Mouse (Mus musculus) E14TG2a.4 (cell line): ENCODE results near the gene Ffar4.

Source experiments
- H3K27me3 ChIP-seq: 2 replicates; pipeline ENCODE4 v1.6.1; 2014; ENCODE audit warnings: low read length, control low read depth; ENCODE audit not compliant: insufficient read depth
- H3K36me3 ChIP-seq: 2 replicates; pipeline ENCODE4 v1.6.1; 2014; ENCODE audit warnings: low read length, control low read depth; ENCODE audit not compliant: insufficient read depth
- H3K4me1 ChIP-seq: replicated peaks from 2 replicates; pipeline ENCODE4 v1.6.1; 2014; ENCODE audit warnings: low read depth, low read length, control low read depth
- H3K4me3 ChIP-seq: replicated peaks from 2 replicates; pipeline ENCODE4 v1.5.1; 2014; ENCODE audit warnings: mild to moderate bottlenecking, low read length
- H3K9me3 ChIP-seq: 2 replicates; pipeline ENCODE4 v1.6.1; 2014; ENCODE audit warnings: low read length, control low read depth
- CTCF ChIP-seq: conservative IDR thresholded peaks from 2 replicates; pipeline ENCODE4 v1.5.1; 2014; ENCODE audit warnings: low read length
- NANOG ChIP-seq: IDR thresholded peaks from 2 replicates; pipeline ENCODE4 v1.6.1; 2014; ENCODE audit warnings: borderline replicate concordance, low read length, mixed read lengths
- POU5F1 ChIP-seq: IDR thresholded peaks from 2 replicates; pipeline ENCODE4 v1.6.1; 2014; ENCODE audit warnings: low read length, borderline replicate concordance

Gene Ffar4

DNA sequence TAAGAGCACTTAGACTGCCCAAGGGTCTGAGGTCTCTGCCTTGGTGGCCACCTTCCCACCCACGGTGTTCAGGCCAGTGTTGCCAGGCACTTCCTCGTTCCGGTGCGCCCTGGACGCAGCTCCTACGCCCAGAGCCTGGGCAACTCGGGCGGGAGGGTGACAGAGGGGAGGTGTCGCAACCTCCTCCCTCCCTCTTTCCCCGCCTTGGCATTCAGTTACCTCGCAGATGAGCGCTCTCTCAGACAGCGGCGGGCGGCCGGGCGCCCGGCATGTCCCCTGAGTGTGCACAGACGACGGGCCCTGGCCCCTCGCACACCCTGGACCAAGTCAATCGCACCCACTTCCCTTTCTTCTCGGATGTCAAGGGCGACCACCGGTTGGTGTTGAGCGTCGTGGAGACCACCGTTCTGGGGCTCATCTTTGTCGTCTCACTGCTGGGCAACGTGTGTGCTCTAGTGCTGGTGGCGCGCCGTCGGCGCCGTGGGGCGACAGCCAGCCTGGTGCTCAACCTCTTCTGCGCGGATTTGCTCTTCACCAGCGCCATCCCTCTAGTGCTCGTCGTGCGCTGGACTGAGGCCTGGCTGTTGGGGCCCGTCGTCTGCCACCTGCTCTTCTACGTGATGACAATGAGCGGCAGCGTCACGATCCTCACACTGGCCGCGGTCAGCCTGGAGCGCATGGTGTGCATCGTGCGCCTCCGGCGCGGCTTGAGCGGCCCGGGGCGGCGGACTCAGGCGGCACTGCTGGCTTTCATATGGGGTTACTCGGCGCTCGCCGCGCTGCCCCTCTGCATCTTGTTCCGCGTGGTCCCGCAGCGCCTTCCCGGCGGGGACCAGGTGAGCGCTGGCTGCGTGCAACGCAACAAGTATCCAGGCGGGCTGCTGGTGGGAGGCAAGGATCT lies at the start of gene Ffar4:
Gene Ffar4, plus strand, starts transcription at position 214 of the 901 bp plus-strand sequence.
- H3K27me3 ChIP-seq = peaks cover 63% of the 10 kb centered on the region
- TF ChIP-seq CTCF = no peak
- no peak for TF ChIP-seq POU5F1
- TF ChIP-seq NANOG = no peak
- H3K9me3 ChIP-seq = peaks cover 20% of the 10 kb centered on the region
- H3K4me3 ChIP-seq = peak within 1 kb of the TSS; percentile 76
- peaks cover 32% of the 10 kb centered on the region for H3K4me1 ChIP-seq
- no peaks in the 10 kb centered on the region for H3K36me3 ChIP-seq

DNA sequence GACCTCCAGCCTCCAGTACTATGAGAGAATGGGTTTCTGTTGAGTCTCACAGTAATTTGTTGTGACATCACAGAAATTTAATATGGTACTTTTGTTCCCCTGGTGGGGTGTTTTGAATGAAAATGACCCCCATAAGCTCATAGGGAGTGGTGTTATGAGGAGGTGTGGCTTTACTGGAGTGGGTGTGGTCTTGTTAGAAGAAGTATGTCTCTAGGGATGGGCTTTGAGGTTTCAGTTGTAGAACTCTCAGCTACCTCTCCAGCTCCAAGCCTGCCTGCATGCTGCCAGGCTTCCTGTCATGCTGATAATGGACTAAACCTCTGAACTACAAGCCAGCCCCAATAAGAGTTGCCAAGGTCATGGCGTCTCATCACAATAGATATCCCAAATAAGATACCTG lies 47.2 kb upstream of the Ffar4 start:
- H3K36me3 ChIP-seq = no peaks in the 10 kb centered on the region
- H3K27me3 ChIP-seq = no peaks in the 10 kb centered on the region
- H3K9me3 ChIP-seq = no peaks in the 10 kb centered on the region
- H3K4me3 ChIP-seq = 0 out of 2 replicates have a peak overlapping the region, but pooled peaks have one; percentile 4
- no peak for TF ChIP-seq NANOG
- TF ChIP-seq CTCF = no peak
- TF ChIP-seq POU5F1 = no peak
- H3K4me1 ChIP-seq = peaks cover 84% of the 10 kb centered on the region

DNA sequence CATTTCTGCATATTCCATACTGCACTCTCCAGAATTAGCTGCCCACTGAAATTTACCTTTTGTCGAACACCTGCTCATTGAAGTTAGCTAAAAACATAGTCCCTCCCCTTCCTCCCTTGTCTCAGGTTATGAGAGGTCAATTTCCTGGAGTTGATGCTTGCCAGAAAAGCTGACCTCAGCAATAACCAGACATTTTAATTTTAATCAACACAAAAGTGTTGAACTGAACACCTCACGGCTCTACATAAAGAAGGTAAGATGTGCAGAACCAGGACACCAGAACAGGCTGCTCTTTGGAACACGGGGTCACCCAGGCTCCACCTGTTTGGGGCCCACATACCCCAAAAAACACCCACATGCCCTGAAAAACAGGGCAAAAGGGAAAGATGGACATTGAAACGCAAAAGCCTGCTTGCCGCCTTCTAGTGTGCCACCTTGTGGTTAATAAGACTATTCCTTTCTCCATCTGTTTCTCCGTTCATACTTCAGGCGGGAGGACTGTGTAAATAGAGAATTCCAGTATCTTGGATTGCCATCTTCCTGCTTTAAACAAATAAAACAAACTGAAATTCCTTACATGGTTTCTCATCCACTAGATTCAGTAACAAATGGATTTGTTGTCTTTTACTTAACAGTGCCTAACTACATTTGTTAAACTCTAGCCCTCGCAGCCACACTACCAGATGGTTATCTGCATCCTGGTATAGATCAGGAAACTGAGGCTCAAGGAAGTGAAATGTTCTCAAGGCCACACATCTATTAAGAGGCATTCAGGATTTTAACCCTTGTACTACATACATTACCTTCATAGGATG lies 43.4 kb upstream of the Ffar4 start:
- peak overlapping the region; percentile 81 for H3K4me3 ChIP-seq
- TF ChIP-seq NANOG (no peak), POU5F1 (no peak), CTCF (no peak)
- H3K4me1 ChIP-seq = peaks cover 59% of the 10 kb centered on the region

DNA sequence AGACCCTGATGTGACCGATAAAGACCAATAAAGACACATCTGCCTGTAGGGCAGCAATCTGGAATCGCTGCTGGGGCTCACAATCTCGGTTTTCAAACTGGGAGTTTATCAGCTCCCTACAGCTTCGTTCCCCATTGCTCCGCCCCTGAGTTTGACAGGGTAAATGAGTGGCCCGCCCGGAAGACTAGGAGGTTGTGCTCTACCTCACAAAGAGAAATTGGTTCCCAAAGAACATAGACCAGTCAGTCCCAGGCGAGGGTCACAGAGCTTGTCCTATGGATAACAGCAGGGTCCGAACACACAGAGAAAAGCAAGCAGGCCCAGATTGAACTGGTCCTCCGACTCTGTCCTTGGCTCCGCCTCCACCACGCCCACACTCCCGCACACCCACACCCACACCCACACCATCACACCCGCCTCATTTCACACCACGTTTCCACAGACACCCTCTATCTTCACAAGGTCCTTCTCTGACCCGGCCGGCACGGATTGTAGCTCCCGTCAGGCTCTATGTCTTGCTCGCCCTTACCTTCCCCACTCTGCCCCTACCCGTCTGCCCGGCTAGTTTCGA lies 42.6 kb upstream of the Ffar4 start:
- peak overlapping the region; percentile 81 for H3K4me3 ChIP-seq
- no peaks in the 10 kb centered on the region for H3K9me3 ChIP-seq
- no peaks in the 10 kb centered on the region for H3K27me3 ChIP-seq
- peaks cover 64% of the 10 kb centered on the region for H3K4me1 ChIP-seq
- H3K36me3 ChIP-seq = peaks cover 23% of the 10 kb centered on the region
- TF ChIP-seq NANOG (no peak), CTCF (no peak), POU5F1 (no peak)

More for the DNA sequence above, 43.4 kb upstream of the Ffar4 start:
- no peaks in the 10 kb centered on the region for H3K9me3 ChIP-seq
- peaks cover 15% of the 10 kb centered on the region for H3K36me3 ChIP-seq
- no peaks in the 10 kb centered on the region for H3K27me3 ChIP-seq

DNA sequence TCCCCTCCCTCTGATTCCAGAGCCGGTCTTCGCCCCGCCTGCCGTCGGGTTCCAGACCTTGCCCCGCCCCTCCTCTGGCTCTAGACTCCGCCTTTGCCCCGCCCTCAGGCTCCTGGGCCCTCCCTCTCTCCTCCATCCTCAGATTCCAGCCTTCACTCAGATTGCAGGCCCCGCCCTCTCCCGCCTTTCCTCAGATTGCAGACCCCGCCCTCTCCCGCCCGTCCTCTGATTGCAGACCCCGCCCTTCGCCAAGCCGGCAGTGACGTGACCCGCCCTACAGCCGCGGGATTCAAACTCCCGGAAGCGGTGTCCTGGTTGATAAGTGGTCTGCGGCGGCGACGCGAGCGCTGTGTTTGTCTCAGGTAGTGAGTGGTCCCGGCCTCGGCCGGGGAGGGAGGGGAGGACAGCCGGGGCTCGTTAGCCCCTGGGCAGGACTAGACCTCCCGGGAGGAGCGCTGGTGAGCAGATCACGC lies 42.1 kb upstream of the Ffar4 start, which contains the start of gene Cep55:
Gene Cep55, plus strand, starts transcription at position 292 of the 473 bp plus-strand sequence.
- Histone ChIP-seq H3K9me3 (no peaks in the 10 kb centered on the region), H3K27me3 (no peaks in the 10 kb centered on the region), H3K36me3 (peaks cover 28% of the 10 kb centered on the region), H3K4me3 (peak within 1 kb of the TSS; percentile 92), H3K4me1 (peaks cover 64% of the 10 kb centered on the region)
- TF ChIP-seq POU5F1 (no peak), NANOG (no peak), CTCF (no peak)

DNA sequence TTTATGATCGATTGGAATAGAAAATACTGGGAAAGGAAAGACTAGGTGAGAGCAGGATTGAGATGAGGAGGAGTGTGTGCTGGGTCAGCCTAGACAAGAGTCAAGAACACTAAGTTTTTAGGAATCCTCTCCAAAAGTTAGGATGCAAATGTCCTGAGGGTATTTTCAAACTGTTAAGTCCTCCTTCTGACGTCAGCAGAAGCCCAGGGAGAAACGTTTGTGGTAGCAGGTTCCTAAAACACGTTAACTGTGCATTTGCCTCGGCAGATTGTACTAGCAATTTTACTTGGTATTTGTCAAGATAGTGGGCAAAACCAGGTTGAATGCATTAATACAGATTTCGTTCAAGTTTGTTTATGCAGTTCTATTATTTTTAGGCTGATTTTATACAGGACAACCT lies 41.1 kb upstream of the Ffar4 start:
- TF ChIP-seq POU5F1 (no peak), CTCF (no peak), NANOG (no peak)
- Histone ChIP-seq H3K4me1 (peaks cover 64% of the 10 kb centered on the region), H3K4me3 (peak overlapping the region; percentile 92)

DNA sequence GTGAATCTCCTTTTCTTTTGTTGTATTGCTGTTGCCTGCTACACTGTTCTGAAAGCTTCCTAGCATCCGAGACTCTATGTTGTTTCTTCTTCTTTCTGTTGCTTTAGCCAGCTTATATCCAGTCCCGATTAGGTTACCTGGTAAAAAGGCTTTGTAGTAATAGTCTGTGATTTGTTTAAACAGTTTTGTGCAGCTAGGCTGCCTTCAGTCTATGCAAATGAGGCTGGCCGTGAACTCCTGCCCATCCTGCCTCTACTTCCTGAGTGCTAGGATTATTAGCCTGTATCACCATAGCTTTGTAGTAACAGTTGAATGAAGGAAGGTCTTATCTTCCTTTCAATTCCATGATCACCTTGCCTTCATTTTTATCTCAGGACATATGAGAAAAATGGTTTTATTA lies 40.6 kb upstream of the Ffar4 start:
- no peaks in the 10 kb centered on the region for H3K9me3 ChIP-seq
- peaks cover 43% of the 10 kb centered on the region for H3K36me3 ChIP-seq
- peaks cover 64% of the 10 kb centered on the region for H3K4me1 ChIP-seq
- no peak for TF ChIP-seq NANOG
- no peak for TF ChIP-seq POU5F1
- no peak for TF ChIP-seq CTCF
- H3K27me3 ChIP-seq = no peaks in the 10 kb centered on the region
- H3K4me3 ChIP-seq = peak overlapping the region; percentile 92

More for the DNA sequence above, 41.1 kb upstream of the Ffar4 start:
- H3K27me3 ChIP-seq = no peaks in the 10 kb centered on the region
- H3K9me3 ChIP-seq = no peaks in the 10 kb centered on the region
- peaks cover 38% of the 10 kb centered on the region for H3K36me3 ChIP-seq

DNA sequence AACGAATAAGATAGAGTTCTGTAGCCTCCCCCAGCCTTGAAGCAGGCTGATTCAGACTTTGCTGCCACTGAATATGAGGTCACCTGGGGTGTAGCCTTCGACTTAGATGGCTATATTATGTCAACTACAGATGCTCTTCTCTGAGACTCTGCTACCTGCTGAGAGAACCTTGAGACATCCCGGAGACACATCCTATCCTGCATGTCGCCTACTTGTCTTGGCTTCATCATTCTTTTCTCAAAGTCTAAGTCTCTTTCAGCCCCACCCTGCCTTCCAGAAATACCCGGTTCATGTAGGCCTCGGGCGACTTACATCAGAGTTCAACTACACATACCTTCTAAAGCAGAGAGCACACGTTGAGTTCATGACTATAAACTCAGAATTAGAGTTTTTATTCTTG lies 39.9 kb upstream of the Ffar4 start:
- H3K36me3 ChIP-seq = peaks cover 50% of the 10 kb centered on the region
- peak overlapping the region; percentile 92 for H3K4me3 ChIP-seq
- H3K4me1 ChIP-seq = peaks cover 65% of the 10 kb centered on the region
- no peaks in the 10 kb centered on the region for H3K9me3 ChIP-seq
- no peaks in the 10 kb centered on the region for H3K27me3 ChIP-seq
- no peak for TF ChIP-seq POU5F1
- no peak for TF ChIP-seq NANOG
- no peak for TF ChIP-seq CTCF
